Mouse (Mus musculus) layer of hippocampus, adult 2 months (tissue): ENCODE measurements around the gene Eno2. TPM values are rescaled to one million over a fixed set of nuclear protein-coding genes. Genes with fewer than 3 reads are reported as not detected.

Source experiments
- DNase-seq, 2 experiments: peaks; one replicate each; pipeline ENCODE4 v3.0.0; 2022; ENCODE audit warnings: low spot score in 2 of 2
- H3K27ac ChIP-seq: fragments of 200-600 bp; 2 replicates; pipeline ENCODE4 v1.8.1; 2022
- H3K4me3 ChIP-seq: fragments of 200-600 bp; 2 replicates; pipeline ENCODE4 v1.8.1; 2022; ENCODE audit warnings: mild to moderate bottlenecking
- CTCF ChIP-seq: fragments of 200-600 bp; conservative IDR thresholded peaks from 2 replicates; pipeline ENCODE4 v1.8.1; 2022; ENCODE audit warnings: antibody characterized with exemption, mild to moderate bottlenecking, moderate library complexity
- microRNA-seq, 2 experiments: library from miRNA; unstranded; fragments of <30 nt; microRNA quantifications; one replicate each; pipeline ENCODE4 v1.2.0; 2021
- total RNA-seq, 2 experiments: library from RNA; stranded (reverse); gene quantifications; 2 replicates each; pipeline ENCODE4 v1.2.3; 2021

Eno2 gene
- total RNA-seq, 2 experiments from 2014 or later: 981 to 1,025 TPM

GRCm38 (mm10) chr6:124720904-124721303 lies 48.6 kb downstream of the Eno2 start:
- DNase-seq: no peak
- TF ChIP-seq CTCF: no peak
- no peak overlapping the region for H3K4me3 ChIP-seq
- H3K27ac ChIP-seq: no peak overlapping the region

DNA sequence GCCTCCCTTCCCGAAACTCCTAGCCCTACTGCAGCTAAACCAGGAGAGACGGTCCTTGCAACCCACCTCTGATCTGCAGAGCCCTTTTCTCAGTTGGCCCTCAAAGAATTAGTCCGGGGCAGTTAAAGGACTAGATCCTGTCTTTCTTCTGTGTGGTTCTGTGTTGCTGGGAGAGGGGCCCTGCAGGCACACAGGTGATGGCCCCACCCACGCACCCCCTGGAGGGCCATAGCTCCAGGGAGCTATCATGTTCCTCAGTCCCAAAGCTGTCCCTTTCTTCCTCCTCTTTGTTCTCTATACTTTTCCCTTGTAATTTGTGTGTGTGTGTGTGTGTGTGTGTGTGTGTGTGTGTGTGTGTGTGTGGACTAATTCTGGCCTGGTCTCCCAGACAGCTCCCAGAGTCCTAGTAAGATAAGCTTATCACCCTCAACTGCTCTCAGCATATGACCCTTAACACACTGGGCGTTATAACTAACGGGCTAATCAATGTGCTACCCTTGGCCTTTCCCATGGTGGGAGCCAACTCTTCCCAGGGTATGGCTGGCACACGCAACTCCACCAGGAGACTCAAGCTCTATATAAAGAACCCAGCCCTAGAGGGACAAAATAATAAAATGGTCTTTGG lies 50.0 kb downstream of the Eno2 start:
- no peak for TF ChIP-seq CTCF

DNA sequence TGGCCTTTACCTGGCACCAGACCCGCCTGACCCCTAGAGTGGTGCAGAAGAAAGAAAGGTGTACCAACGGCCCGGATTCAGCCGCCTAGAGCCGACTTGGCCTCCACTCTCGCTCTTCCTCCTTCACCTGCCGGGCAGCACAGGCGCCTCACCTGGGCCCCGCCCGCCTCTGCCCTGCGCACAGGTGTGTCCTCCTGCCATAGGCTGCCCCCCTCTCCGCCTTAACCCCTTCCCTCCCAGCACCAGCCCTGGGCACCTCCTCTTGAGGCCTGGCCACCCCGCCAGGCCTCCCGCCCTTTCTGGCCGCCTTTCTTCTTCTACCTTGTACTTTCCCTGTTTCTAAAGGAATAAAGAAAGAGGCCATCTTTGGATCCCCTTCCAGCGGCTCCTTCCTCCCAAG lies 50.8 kb downstream of the Eno2 start:
- no peak overlapping the region for H3K4me3 ChIP-seq
- DNase-seq: no peak
- TF ChIP-seq CTCF: no peak
- H3K27ac ChIP-seq: no peak overlapping the region

More for the DNA sequence above, 50.0 kb downstream of the Eno2 start:
- no peak for DNase-seq
- Histone ChIP-seq H3K4me3 (no peak overlapping the region), H3K27ac (no peak overlapping the region)

DNA sequence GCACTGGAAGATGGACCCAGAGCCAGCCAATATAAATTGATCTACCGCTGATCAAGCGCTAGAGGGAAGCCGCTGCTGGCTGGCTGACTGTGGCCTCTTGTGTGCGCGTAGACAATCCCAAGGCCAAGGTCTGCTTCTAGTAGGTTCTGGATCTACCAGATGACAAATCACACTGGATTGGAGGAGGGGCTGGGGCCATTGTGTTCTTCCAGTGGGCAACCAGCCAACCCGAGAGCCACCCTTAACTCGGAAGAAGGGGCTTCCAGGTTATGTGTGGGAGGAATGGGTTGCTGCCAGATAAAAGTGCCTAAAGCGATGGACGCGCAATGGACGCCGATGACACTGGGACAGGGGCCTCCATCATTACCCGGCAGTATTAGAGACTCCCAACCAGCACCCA lies 51.5 kb downstream of the Eno2 start:
- DNase-seq: no peak
- no peak overlapping the region for H3K27ac ChIP-seq
- no peak for TF ChIP-seq CTCF

GRCm38 (mm10) chr6:124716864-124717490 lies 52.5 kb downstream of the Eno2 start:
- TF ChIP-seq CTCF: peak; percentile 68
- Histone ChIP-seq H3K27ac (no peak overlapping the region), H3K4me3 (no peak overlapping the region)
- no peak for DNase-seq

More for the DNA sequence above, 51.5 kb downstream of the Eno2 start:
- H3K4me3 ChIP-seq: no peak overlapping the region

GRCm38 (mm10) chr6:124712918-124713317 lies 56.6 kb downstream of the Eno2 start:
- Histone ChIP-seq H3K27ac (peak overlapping the region; percentile 94), H3K4me3 (peak overlapping the region; percentile 98)
- peak; percentile 35 for TF ChIP-seq CTCF
- DNase-seq: no peak

DNA sequence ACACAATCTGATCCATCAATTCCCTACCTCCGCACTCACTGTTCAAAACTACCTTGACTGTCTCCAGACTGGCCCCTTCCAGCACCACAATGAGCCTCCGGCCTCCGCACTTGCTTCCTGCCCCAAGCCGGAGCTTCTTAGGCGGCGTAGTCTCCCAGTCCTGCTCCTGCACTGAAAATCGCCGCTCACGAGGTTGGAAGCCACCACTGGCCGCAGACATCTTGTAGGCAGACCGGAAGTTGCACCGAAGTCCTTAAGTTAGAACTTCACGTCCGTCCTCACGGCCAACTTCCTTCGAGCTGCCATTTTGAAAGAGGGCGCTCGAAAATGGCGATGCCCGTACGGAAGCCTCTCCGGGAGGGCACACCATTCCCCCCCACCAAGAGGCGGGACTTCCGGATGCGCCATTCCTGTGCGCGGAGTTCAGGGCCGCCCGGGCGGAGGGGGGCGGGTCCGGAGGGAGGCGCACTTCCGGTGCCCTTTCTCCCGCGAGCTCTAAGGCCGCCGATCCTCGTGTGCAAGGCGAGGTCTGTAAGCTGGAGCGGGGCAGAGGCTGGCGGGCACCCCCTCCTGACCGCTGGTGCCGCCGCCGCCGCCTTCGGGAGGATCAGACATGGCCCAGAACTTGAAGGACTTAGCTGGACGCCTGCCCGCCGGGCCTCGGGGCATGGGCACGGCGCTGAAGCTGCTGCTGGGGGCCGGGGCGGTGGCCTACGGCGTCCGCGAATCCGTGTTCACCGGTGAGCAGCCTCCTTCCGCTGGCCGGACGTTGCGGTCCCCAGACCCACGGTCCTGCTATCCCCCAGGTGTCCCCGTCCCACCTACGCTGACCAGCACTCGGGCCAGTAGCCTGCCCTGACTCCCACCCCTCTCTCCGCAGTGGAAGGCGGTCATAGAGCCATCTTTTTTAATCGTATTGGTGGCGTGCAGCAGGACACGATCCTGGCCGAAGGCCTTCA lies 57.4 kb downstream of the Eno2 start, which contains the start of the genes Emg1 and Phb2:
TSS of gene Emg1 (minus strand) at position 355 of the 959 bp plus-strand sequence.
TSS of gene Phb2 (plus strand) at position 513 of the 959 bp plus-strand sequence.
- peak; percentile 32; the same call in 1 of the 2 replicates for TF ChIP-seq CTCF
- DNase-seq: peak; percentile 98
- Histone ChIP-seq H3K4me3 (peak within 1 kb of the TSS; percentile 98), H3K27ac (peak within 1 kb of the TSS; percentile 94)

Small RNA genes lying within 50 kb of the gene (microRNA-seq; reads per million reads assigned to microRNA genes)
- gene Mir141: 3.1 to 3.2 reads per million in 2 experiments
- gene Mir200c: 29.6 to 45.0 reads per million in 2 experiments

Other genes with a start within 250 kb of the Eno2 start
- 1 to 10 TPM in 1 of 2 experiments, under 1 TPM in 1; 0.79 to 1.2 TPM for gene C1s1, start 227.3 kb downstream of the Eno2 start, total RNA-seq
- gene C1rb, start 199.4 kb downstream of the Eno2 start, total RNA-seq: not detected
- under 1 TPM; 0.26 to 0.52 TPM for gene C1s2, start 133.6 kb downstream of the Eno2 start, total RNA-seq
- 10 to 100 TPM; 31.0 to 32.6 TPM for gene Lpcat3, start 106.6 kb downstream of the Eno2 start, total RNA-seq
- 10 to 100 TPM; 58.0 to 58.7 TPM for gene Emg1, start 57.5 kb downstream of the Eno2 start, total RNA-seq
- 100 to 1,000 TPM; 121 to 124 TPM for gene Phb2, start 57.3 kb downstream of the Eno2 start, total RNA-seq
- gene Ptpn6, start 31.0 kb downstream of the Eno2 start, total RNA-seq: 1 to 10 TPM; 5.5 to 6.6 TPM
- gene Grcc10, start 28.3 kb downstream of the Eno2 start, total RNA-seq: 100 to 1,000 TPM; 295 to 339 TPM
- not detected for gene Gm45234, start 13.7 kb downstream of the Eno2 start, total RNA-seq
- 100 to 1,000 TPM; 159 to 164 TPM for gene Atn1, start 13.1 kb downstream of the Eno2 start, total RNA-seq
- gene Lrrc23, start 10.1 kb upstream of the Eno2 start, total RNA-seq: 1 to 10 TPM; 1.4 to 1.6 TPM
- 1 to 10 TPM; 3.4 to 4.6 TPM for gene Spsb2, start 39.0 kb upstream of the Eno2 start, total RNA-seq
- gene Tpi1, start 44.6 kb upstream of the Eno2 start, total RNA-seq: 100 to 1,000 TPM; 713 to 768 TPM
- gene Usp5, start 59.8 kb upstream of the Eno2 start, total RNA-seq: 100 to 1,000 TPM; 185 to 198 TPM
- gene Cdca3, start 59.9 kb upstream of the Eno2 start, total RNA-seq: 1 to 10 TPM in 1 of 2 experiments, under 1 TPM in 1; 0.47 to 1.3 TPM
- gene Gnb3, start 70.6 kb upstream of the Eno2 start, total RNA-seq: under 1 TPM in 1 of 2 experiments, not detected in 1; 0.20 TPM
- 10 to 100 TPM; 33.7 to 36.7 TPM for gene P3h3, start 88.1 kb upstream of the Eno2 start, total RNA-seq
- gene Gpr162, start 94.3 kb upstream of the Eno2 start, total RNA-seq: 100 to 1,000 TPM; 181 to 199 TPM
- under 1 TPM; 0.18 to 0.47 TPM for gene Cd4, start 118.5 kb upstream of the Eno2 start, total RNA-seq
- 1 to 10 TPM; 1.3 to 1.7 TPM for gene Lag3, start 142.0 kb upstream of the Eno2 start, total RNA-seq
- gene Ptms, start 150.4 kb upstream of the Eno2 start, total RNA-seq: 1,000 to 10,000 TPM in 1 of 2 experiments, 100 to 1,000 TPM in 1; 991 to 1,057 TPM
- 100 to 1,000 TPM; 627 to 642 TPM for gene Mlf2, start 161.7 kb upstream of the Eno2 start, total RNA-seq
- 100 to 1,000 TPM; 136 to 151 TPM for gene Cops7a, start 195.9 kb upstream of the Eno2 start, total RNA-seq
- 100 to 1,000 TPM; 163 to 181 TPM for gene Pianp, start 227.0 kb upstream of the Eno2 start, total RNA-seq
- 10 to 100 TPM; 50.0 to 50.9 TPM for gene Zfp384, start 239.5 kb upstream of the Eno2 start, total RNA-seq